Mouse (Mus musculus): Measurements from ENCODE around the gene Tgfbr3.

Gene Tgfbr3

DNA sequence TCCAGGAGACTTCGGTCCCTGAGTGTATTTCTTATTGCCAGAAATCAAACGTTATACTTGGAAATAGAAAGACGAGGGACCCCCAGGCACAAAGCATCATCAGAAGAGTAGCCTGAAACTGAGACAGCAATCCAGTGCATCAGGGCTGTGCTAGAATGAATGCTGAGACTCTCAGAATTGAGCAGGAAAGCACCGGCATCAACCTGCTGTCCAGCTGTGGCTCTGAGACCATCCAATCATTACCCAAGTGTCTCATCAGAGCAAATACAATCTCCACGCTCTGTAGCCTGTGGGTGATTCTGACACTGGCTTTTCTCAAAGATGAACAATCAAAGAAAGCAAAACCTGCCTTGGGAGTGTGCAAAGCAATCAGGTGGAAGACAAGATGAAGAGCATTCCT, 221.3 kb downstream of the Tgfbr3 start:
- no peak for DNase-seq

DNA sequence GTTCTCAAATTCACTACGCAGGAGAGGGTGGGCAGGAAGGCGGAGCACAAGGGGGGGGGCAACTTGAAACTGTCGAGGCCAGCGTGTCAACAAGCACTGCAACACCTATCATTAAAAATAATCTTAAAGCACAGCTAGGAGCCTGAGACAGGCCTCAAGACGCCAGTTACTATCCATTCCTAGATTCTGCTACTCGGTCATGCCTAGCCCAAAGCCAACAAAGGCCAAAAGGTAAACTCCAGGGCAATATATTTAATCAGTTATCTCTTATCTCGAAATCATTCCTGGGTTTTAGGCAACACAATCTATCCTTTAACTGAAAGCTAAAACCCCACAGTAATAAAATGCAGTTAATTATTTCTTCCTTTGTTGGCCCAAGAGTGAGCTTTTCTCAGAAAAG, 221.9 kb downstream of the Tgfbr3 start:
- no peak for DNase-seq

DNA sequence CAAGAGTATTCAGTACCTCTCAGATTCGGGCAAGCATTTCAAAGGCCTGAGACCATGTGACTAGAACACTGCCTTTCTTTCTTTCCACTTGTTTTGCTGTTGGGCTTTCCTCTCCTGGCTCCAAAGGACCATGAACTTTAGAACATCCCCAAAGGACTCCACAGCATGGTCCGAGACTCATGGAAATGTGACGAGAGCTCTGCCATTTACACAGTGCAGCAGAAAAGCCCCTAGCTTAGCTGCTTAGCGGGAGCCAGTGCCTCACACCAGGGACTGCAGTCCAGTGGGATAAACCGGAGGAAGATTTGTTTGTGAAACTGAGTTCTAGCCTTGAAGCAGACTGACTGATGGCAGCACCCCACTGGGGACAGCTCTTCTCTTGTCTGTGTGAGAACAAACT, 224.5 kb downstream of the Tgfbr3 start:
- no peak for DNase-seq

DNA sequence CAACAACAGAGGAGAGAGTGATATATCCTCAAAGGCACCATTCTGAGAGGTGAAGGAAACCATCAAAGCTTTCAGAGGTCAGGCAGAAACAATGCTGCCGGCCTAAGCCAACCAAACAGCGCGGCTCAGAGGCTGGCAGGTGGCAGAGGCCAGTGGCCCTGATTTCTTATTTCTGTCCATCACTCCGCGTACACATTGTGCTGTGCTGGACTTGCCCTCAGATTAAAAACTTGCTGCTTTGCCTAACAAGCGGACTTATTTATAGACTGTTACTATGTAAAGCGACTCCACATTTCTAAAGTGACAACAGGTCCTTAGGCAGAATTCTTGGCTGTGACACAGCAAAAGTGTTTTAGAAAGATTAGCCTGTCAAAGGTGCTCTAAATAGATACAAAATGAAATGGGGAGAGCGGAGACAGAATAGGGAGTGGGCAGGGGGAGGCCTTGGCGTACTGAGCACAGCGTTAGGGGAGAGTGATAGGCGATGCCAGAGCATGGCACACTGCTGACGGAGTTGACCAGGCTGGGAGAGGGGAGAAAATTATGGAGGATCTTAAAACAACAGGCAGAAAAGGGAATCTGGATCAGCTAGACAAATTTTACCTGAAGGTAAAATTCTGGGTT, 227.1 kb downstream of the Tgfbr3 start:
- no peak for DNase-seq

DNA sequence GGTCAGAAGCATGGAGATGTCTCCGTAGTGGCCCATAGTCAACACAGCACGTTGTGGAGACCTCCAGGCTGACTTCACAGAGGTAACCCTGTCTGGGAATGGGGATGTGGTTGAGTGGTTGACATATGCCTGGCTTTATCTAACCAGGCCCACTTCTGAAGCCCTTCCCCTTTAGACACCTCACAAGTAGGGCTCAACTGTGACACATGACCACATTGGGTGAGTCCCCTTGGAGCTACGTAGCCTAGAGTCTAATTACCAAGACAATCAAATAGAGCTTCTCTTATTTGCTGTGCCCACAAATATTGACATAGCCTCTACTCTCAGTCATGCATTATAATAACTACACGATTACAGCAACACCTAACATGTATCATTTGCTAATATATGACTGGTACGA, 229.9 kb downstream of the Tgfbr3 start:
- DNase-seq: no peak

DNA sequence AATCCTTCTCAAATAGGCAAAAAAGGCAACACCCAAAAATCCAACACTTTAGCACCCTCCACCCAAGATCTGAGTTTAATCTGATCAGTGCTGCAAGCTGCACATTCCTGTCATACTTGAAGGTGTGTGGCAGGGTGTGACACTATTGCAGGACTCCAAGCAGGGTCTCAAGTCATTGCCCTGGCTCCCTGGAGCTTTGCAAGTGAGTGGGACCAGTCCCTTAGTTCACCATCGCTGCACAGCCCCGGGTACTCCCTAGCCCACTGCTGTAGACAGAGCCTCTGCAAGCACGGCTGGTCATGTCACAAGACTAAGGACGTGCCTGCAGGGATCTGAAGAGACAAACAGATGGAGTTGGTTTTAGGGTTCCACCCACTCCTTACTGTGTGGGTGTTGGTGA, 230.8 kb downstream of the Tgfbr3 start:
- no peak for DNase-seq
